Mouse (Mus musculus): ENCODE results near the gene Npcd. TPM values are rescaled to one million over a fixed set of nuclear protein-coding genes. Genes with fewer than 3 reads are reported as not detected.
A peak's percentile ranks its signal among the peaks of the same experiment; 100 is the strongest.

The Npcd gene
- polyA plus RNA-seq, 1 experiment = 0.50 TPM

- TF ChIP-seq POLR2A (IDR thresholded peaks at IDR 0.05; ENCODE audit: borderline replicate concordance, extremely low read depth, low read depth, low read length) = no peak
- peak; percentile 78 for TF ChIP-seq CTCF (IDR thresholded peaks at IDR 0.05; ENCODE audit: insufficient read depth, low read length)
- no peak for DNase-seq
- 24% methylated on average over 5 of the region's 5 CpGs for WGBS
Measured at GRCm38 (mm10) chr15:79808114-79808513, 25.9 kb downstream of the Npcd start.

DNA sequence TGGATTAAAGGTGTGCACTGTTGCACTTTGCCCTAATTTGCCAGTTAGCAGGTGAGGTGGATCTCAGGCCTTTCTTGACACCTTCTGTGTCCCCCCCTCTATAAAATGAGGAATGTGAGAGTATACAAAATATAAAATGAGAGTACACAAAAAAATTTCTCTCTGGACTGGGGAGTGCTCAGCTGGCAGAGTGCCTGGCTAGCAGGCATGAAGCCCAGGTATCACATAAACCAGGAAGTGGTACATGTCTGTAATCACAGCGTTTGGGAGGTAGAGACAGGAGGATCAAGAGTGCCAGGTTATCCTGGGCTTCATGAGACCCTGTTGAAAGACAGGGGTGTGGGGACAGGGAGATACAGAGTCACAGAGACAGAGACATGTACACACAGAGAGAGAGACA is 27.0 kb downstream of the Npcd start:
- DNase-seq = no peak
- Histone ChIP-seq H3K4me1 (ENCODE audit: control insufficient read depth, insufficient read depth, low read length) (no peaks in the 10 kb centered on the region; the same call in 1 of the 2 replicates), H3K4me3 (replicated peaks; ENCODE audit: extremely low read depth, low read depth, low read length) (no peak overlapping the region)
- 12% methylated on average over 1 of the region's 1 CpGs for WGBS
- no peak for TF ChIP-seq POLR2A (IDR thresholded peaks at IDR 0.05; ENCODE audit: borderline replicate concordance, extremely low read depth, low read depth, low read length)
- TF ChIP-seq CTCF (IDR thresholded peaks at IDR 0.05; ENCODE audit: insufficient read depth, low read length) = no peak

More at GRCm38 (mm10) chr15:79808114-79808513, 25.9 kb downstream of the Npcd start:
- Histone ChIP-seq H3K4me1 (ENCODE audit: control insufficient read depth, insufficient read depth, low read length) (no peaks in the 10 kb centered on the region; the same call in 1 of the 2 replicates), H3K4me3 (replicated peaks; ENCODE audit: extremely low read depth, low read depth, low read length) (no peak overlapping the region)

DNA sequence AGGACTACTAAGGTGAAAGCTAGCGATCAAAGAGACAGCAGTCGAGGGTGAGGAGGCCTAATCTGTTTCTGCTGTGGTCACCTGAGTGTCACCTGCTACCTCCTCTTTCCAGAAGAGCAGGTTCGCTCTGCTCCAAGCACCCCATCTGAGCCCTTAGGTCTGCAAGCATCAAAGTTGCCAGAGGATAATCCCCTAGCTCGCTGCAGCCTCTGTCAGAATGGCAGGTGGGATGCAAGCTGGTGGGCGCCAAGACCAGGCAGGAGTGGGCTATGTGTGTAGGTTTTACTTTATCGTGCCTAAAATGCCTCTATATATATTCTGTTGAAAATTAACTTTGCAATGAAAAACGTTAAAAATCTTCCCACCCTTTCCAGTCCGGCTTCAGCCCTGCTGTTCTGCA is 28.8 kb downstream of the Npcd start:
- no peaks in the 10 kb centered on the region; the same call in 1 of the 2 replicates for H3K4me1 ChIP-seq (ENCODE audit: control insufficient read depth, insufficient read depth, low read length)
- no peak for DNase-seq
- no peak for TF ChIP-seq POLR2A (IDR thresholded peaks at IDR 0.05; ENCODE audit: borderline replicate concordance, extremely low read depth, low read depth, low read length)
- H3K4me3 ChIP-seq (replicated peaks; ENCODE audit: extremely low read depth, low read depth, low read length) = no peak overlapping the region
- WGBS = 37% methylated on average over 8 of the region's 8 CpGs

GRCm38 (mm10) chr15:79804352-79805071 is 29.5 kb downstream of the Npcd start, which contains the start of gene Nptxr:
Nptxr (minus strand) TSS chr15:79804766.
- TF ChIP-seq POLR2A (IDR thresholded peaks at IDR 0.05; ENCODE audit: borderline replicate concordance, extremely low read depth, low read depth, low read length) (no peak), CTCF (IDR thresholded peaks at IDR 0.05; ENCODE audit: insufficient read depth, low read length) (no peak)
- Histone ChIP-seq H3K4me1 (ENCODE audit: control insufficient read depth, insufficient read depth, low read length) (no peaks in the 10 kb centered on the region; the same call in 1 of the 2 replicates), H3K4me3 (replicated peaks; ENCODE audit: extremely low read depth, low read depth, low read length) (peak within 1 kb of the TSS; percentile 59)
- WGBS = 1% methylated on average over 83 of the region's 91 CpGs
- peak; percentile 57 for DNase-seq

DNA sequence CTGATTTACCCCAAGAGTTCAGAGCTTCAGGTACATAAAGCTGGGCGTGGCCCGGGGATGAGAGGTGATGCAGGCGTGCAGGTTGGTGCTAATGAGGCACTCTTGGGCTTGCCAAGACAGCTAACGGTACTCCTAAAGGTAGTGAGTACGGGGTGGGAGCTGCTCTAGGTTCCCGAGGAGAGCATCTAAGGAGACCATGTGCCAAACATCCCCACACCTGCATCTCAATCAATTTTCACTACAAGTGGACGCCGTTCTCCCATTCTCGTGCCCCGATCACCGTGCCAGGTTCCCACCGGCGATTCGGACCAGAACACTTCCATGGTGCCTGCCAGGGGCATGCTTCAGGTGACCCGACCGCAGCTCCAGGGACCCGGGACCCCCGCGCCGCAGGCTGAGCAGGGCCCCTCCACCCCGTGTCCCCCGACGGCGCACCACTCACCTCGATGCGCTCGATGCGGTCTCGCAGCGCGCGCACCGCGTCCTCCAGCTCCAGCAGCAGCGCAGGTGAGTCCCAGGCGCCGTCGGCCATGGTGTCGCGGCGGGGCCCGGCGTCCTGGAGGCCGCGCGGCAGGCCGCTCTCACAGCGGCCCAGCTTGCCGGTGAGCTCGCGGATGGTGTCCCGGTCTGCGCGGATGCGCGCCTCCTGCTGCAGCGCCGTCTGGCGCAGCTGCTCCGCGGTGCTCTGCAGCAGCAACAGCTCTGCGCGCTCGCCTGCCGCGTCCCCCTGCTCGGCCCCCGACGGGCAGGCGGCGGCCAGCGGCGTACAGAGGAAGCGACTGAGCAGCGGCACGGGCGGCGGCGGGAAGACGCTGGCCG is 30.3 kb downstream of the Npcd start:
- no peak for TF ChIP-seq CTCF (IDR thresholded peaks at IDR 0.05; ENCODE audit: insufficient read depth, low read length)
- TF ChIP-seq POLR2A (IDR thresholded peaks at IDR 0.05; ENCODE audit: borderline replicate concordance, extremely low read depth, low read depth, low read length) = no peak
- no peak for DNase-seq
- 5% methylated on average over 77 of the region's 81 CpGs for WGBS
- Histone ChIP-seq H3K4me3 (replicated peaks; ENCODE audit: extremely low read depth, low read depth, low read length) (peak overlapping the region; percentile 28), H3K4me1 (ENCODE audit: control insufficient read depth, insufficient read depth, low read length) (no peaks in the 10 kb centered on the region; the same call in 1 of the 2 replicates)

DNA sequence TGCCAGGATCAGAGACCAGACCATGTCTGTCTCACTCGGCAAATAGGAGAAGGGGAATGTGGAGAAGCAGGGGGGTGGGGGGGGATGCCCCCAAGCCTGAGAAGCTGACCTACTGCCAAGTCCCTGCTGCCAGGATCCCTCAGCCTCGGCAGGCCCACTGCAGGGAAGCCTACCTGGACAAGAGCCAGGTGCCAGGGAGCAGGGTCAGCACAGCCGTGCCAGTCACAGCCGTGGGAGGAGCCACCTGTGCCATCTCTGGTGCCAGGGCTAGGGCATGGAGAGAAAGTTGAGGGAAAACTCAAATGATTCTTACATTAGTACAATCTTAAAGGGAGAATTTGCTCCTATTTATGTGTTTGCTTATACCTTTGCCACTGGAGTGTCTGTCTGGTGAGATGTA is 31.7 kb downstream of the Npcd start:
- TF ChIP-seq POLR2A (IDR thresholded peaks at IDR 0.05; ENCODE audit: borderline replicate concordance, extremely low read depth, low read depth, low read length) (no peak), CTCF (IDR thresholded peaks at IDR 0.05; ENCODE audit: insufficient read depth, low read length) (no peak)
- 43% methylated on average over 4 of the region's 4 CpGs for WGBS
- H3K4me1 ChIP-seq (ENCODE audit: control insufficient read depth, insufficient read depth, low read length) = no peaks in the 10 kb centered on the region; the same call in 1 of the 2 replicates
- no peak overlapping the region for H3K4me3 ChIP-seq (replicated peaks; ENCODE audit: extremely low read depth, low read depth, low read length)
- DNase-seq = no peak

DNA sequence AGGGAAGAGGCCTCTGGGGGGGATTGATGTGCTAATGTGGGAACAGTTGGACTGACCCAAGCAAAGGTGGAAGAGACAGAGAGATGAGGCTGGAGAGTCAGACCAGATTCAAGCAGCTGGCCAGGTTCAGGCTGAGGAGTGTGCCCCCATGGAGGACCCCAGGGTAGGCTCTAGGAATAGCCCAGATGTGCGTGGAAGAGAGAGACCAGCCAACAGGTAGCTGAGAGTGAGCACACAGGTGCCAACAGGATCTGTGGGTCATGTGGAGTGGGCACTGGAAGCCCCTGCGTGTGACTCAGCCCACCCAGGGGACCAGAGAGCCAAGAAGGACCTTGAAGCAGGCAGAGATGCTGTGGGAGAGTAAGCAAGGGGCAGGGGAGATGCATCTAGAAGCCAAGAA is 32.4 kb downstream of the Npcd start:
- H3K4me3 ChIP-seq (replicated peaks; ENCODE audit: extremely low read depth, low read depth, low read length) = no peak overlapping the region

DNA sequence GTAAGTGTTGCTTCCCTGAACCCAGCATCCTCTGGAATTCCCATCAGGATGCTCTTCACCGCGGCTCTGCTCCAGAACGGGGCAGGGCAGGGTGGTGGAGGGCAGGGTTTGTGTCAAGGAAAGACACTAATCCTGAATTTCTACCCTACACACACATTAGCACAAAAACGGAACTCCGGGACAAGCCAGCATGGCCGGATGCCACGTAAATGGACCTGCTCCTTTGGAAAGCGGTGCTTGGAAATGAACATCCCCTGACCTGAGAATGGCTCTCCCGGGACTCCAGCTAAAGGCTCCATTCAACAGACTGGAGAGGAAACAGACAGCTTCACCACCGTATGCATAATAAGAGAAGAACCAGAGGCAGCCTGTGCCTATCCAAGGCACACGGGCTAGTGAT is 33.3 kb downstream of the Npcd start:
- H3K4me1 ChIP-seq (ENCODE audit: control insufficient read depth, insufficient read depth, low read length) = no peaks in the 10 kb centered on the region; the same call in 1 of the 2 replicates
- WGBS = 63% methylated on average over 11 of the region's 11 CpGs
- DNase-seq = no peak
- no peak for TF ChIP-seq CTCF (IDR thresholded peaks at IDR 0.05; ENCODE audit: insufficient read depth, low read length)
- no peak for TF ChIP-seq POLR2A (IDR thresholded peaks at IDR 0.05; ENCODE audit: borderline replicate concordance, extremely low read depth, low read depth, low read length)
- H3K4me3 ChIP-seq (replicated peaks; ENCODE audit: extremely low read depth, low read depth, low read length) = no peak overlapping the region

More for the DNA sequence above, 32.4 kb downstream of the Npcd start:
- DNase-seq = no peak
- H3K4me1 ChIP-seq (ENCODE audit: control insufficient read depth, insufficient read depth, low read length) = no peaks in the 10 kb centered on the region; the same call in 1 of the 2 replicates
- 76% methylated on average over 2 of the region's 2 CpGs for WGBS
- TF ChIP-seq POLR2A (IDR thresholded peaks at IDR 0.05; ENCODE audit: borderline replicate concordance, extremely low read depth, low read depth, low read length) (no peak), CTCF (IDR thresholded peaks at IDR 0.05; ENCODE audit: insufficient read depth, low read length) (no peak)

DNA sequence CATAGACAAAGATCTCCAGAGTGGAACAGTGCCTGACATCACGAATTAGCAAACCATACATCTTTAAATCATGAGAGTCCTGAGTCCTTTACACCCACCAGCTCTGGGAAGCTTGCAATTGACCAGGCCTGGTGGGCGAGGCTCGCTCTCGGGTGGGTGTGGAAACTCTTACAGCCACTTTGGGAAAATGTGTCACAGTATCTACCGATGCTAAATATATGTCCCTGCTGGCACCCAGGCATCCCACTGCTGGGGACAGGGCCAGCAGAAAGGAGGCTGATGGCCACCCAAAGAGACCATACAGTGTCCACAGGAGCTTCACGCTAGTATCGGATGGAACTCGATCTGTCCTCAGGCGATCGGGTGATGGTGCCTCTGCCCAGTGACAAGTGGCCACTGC is 35.4 kb downstream of the Npcd start:
- H3K4me1 ChIP-seq (ENCODE audit: control insufficient read depth, insufficient read depth, low read length) = no peaks in the 10 kb centered on the region
- H3K4me3 ChIP-seq (replicated peaks; ENCODE audit: extremely low read depth, low read depth, low read length) = no peak overlapping the region
- 89% methylated on average over 10 of the region's 10 CpGs for WGBS
- no peak for TF ChIP-seq POLR2A (IDR thresholded peaks at IDR 0.05; ENCODE audit: borderline replicate concordance, extremely low read depth, low read depth, low read length)
- TF ChIP-seq CTCF (IDR thresholded peaks at IDR 0.05; ENCODE audit: insufficient read depth, low read length) = no peak
- DNase-seq = no peak

Measured in lung, adult 2 months (tissue).